Mouse (Mus musculus) gastrocnemius, postnatal 36 days (tissue): ENCODE measurements around the gene Lipt2. TPM values are rescaled to one million over a fixed set of nuclear protein-coding genes. Genes with fewer than 3 reads are reported as not detected.
A peak's percentile ranks its signal among the peaks of the same experiment; 100 is the strongest.

Experiments used
- DNase-seq, 2 experiments: peaks; one replicate each; pipeline ENCODE4 v3.0.0; 2022
- intact Hi-C: fragments of 180-260 bp; cut with DNase I; formaldehyde crosslinking; loops from one replicate; pipeline ENCODE4 v1.15.1; 2025
- long read RNA-seq, 2 experiments: library from polyadenylated mRNA; stranded (forward); transcript quantifications; one replicate each; pipeline ENCODE4 v2.0.0; 2021
- total RNA-seq, 2 experiments: library from RNA; stranded (reverse); gene quantifications; 2 replicates each; pipeline ENCODE4 v1.2.3; 2021

Lipt2 gene
- 1 to 10 TPM; 3.6 to 4.2 TPM for total RNA-seq
- long read RNA-seq, experiment 1, transcript Lipt2-201 (2 exons, 1,663 nt) = major isoform, 5 of 5 reads
- long read RNA-seq, experiment 1, partial matches to known transcripts = 0 of 5 reads
- long read RNA-seq, experiment 1, other reads (novel, unspliced or antisense) = 0 of 5 reads
- long read RNA-seq, experiment 2, transcript Lipt2-201 (2 exons, 1,663 nt) = major isoform, 6 of 7 reads
- long read RNA-seq, experiment 2, partial matches to known transcripts = 0 of 7 reads
- long read RNA-seq, experiment 2, other reads (novel, unspliced or antisense) = 1 of 7 reads

DNA sequence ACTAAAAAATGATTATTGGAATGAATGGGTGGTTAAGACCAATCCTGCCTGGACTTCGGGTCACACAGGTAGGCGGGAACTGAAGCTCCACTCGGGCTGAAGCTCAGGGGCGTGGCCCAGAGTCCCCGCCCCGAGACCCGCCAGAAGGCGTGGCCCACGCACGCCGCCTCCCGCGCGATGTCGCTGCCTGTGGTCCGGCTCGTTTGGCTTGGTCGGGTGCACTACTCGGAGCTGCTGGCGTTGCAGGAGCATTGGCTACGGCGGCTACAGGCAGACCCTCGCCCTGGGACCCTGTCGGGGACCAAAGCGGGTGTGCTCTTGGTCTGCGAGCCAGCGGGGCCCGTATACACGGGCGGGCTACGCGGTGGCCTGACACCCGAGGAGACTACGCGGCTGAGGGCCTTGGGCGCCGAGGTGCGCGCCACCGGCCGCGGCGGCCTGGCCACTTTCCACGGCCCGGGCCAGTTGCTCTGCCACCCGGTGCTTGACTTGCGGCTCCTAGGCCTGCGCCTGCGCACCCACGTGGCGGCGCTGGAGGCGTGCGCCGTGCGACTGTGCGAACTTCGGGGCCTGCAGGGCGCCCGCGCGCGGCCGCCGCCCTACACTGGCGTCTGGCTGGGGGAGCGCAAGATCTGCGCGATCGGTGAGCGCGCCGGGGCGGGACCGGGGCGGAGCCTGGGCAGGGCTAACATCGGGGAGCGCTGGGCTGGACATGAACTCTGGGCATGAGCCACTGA lies at the start of gene Lipt2:
Lipt2 (plus strand) TSS at position 173 of the 737 bp plus-strand sequence.
- intact Hi-C loops = no loop called here
- DNase-seq = peak; percentile 87 to 93

GRCm38 (mm10) chr7:100111506-100111905 lies 47.6 kb upstream of the Lipt2 start:
- no peak for DNase-seq
- intact Hi-C loops = no loop called here

GRCm38 (mm10) chr7:100113821-100114220 lies 45.3 kb upstream of the Lipt2 start:
- no peak for DNase-seq
- intact Hi-C loops = loop anchor here (2.0 kb wide), 1 partner anchor 105 kb away; no protein-coding TSS in a partner anchor

DNA sequence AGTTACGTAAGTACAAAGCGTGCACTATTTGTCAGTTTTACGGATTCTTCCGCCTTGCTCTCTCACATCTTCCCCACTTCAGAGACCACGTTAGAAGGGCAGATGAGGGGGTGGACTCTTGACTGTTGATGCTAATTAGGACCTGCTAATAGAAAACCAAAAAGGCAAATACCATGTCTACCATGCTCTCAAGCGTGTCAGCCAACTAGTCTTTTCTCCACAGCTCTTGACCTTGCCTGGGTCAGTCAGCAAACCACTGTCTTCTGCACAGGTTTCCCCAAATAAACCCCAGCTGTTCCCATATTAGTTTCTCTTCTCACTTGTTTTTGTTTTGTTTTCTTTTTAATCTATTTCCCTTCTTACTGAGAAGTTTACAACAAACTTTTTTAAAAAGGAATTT lies 44.8 kb upstream of the Lipt2 start:
- intact Hi-C loops = no loop called here
- DNase-seq = no peak

DNA sequence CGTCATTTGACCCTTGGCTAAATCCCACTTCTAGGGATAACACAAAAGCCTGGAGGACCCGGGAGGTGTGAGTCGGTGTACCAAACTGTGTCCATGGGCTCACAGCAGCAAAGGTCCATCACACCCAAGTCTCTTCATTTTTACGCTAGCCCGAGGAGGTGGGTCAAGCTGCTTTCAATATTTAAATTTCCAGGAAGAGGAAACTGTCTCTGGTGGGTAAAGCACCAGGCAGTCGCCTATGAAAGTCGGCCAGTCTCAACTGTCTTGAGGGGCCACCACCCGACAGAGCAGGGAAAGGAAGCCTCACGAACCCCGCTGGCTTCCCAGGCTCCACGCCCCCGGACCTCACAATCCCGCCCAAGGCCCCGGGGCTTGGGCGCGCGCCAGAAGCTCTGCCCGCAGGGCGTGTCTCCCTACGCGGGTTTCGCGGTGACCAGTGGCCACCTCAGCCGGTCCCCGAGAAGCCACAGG lies 38.3 kb upstream of the Lipt2 start:
- intact Hi-C loops = no loop called here
- no peak for DNase-seq

DNA sequence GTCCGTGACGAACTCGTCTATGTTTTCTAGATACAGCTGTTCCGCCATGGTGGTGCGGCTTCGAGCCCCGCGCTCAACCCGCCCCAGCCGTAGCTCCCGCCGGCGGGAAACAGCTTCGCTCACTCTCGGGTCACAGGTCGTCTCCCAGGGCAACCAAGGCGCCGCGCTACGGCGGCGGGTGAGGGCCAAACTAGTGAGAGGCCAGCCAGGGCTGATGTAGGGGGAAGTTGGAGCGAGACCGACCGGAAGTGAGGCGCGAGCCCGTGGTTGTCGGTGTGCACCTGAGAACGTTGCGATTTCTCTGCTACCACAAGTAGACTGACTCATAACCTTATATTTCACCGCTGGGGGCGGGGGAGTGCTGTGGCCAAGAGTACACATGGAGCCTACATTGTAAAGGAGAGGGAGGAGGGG lies 37.7 kb upstream of the Lipt2 start, which contains the start of gene Pold3:
Pold3 (minus strand) TSS at position 190 of the 414 bp plus-strand sequence.
- intact Hi-C loops = no loop called here
- peak; percentile 98 for DNase-seq

DNA sequence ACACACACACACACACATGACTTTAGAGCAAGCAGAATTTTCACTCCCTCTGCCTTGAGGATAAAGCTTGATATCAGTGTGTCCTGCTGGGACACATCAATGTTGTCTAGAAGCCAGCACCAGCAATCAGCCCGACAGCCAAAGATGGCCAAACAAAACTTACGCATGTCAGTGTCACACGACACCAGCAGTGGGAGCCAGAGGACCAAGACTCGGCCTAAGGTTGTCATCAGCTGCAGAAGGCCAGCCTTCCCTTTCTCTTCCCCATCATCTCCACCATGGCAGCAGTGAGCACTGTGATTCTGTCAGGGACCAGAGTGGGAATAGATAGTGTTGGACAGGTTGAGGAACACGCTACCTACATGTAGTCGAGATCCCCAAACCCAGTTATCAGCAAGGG lies 35.6 kb upstream of the Lipt2 start:
- intact Hi-C loops = loop anchor here (2.0 kb wide), 1 partner anchor 63 kb away; no protein-coding TSS in a partner anchor
- no peak for DNase-seq

DNA sequence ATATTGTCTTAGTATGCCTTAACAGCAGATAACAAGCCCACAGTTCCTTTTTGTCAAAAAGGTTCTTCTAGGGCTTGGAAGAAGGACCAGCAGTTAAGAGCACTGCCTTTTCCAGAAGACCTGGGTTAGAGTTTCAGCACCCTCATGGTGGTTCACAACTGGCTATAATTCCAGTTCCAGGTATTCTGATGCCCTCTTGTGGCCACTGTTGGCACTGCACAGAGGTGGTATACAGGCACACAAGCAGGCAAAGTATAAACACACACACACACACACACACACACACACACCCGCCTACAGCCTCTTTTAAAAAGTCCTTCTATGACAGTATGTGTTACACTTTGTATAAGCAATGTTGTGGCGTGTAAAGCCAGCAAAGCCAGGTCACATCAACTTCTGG lies 34.9 kb upstream of the Lipt2 start:
- no peak for DNase-seq
- intact Hi-C loops = no loop called here

DNA sequence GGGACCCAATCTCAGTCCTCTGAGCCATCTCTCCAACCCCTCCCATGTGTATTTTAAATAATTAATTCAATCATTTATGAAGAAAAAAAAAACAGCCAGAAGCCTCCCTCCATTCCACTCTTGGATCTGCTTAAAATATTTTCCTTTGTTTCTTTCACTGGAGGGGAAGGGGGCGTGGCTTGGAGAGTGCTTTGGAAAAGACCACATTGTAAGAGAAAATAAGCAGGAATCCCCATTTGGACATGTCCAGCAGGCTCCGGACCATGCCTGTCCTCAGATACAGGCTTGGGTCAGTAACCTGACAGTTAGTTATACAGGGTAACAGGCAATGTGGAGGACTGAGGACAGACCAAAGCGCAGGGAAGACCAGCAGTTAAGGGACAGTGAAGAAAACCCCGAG lies 33.9 kb upstream of the Lipt2 start:
- DNase-seq = no peak
- intact Hi-C loops = no loop called here

DNA sequence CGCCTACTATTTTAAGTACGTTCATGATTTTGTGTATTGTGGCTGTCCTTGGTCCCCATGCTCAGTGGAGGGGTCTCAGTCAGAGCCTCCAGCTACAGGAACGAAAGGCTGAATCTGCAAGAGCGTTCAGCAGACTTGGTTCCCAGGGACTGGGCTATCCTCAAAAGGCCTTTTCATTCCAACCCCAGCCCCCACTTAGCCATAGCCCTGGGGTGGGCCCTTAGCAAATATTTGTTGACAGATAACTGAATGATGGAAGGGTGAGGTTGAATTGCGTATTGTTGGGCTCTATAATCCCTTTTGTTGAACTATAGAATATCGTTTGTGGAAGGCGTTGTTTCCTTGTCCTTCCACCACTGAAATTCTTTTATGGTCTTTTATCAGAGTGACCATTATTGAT lies 32.6 kb upstream of the Lipt2 start:
- DNase-seq = no peak
- intact Hi-C loops = no loop called here

DNA sequence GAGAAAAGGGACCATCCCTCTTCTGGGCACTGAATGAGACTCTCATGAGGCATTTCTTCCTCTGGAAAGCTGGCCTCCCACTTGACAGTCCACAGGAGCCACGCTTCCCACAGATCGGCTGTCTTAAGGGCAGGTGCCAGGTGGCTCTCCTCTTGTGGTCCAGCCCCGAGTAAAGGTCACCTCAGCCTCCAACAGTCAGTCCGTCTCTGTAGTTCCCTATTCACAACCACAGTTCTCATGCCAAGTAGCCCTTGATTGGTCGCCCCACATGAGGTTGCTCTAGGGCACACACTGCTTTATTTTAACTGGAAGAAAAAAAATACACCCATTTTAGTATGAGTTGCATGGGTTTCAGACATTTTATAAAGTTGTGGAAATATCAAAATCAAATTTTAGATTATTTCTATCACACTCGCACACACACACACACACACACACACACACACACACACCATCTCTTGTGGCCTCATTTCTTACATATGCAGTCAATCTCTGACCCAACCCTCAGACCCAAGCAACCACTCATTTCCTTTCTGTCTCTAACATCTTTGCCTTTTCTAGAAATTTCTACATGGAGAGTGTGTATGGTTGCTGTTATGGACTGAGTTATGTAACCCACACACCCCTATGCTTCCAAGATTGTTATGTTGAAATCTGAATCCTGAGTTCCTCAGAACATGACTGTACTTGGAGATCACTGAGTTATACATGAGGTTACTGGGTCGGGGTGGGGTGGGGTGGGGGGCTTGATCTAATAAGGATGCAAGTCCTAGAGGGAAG lies 30.6 kb upstream of the Lipt2 start:
- DNase-seq = no peak
- intact Hi-C loops = no loop called here

DNA sequence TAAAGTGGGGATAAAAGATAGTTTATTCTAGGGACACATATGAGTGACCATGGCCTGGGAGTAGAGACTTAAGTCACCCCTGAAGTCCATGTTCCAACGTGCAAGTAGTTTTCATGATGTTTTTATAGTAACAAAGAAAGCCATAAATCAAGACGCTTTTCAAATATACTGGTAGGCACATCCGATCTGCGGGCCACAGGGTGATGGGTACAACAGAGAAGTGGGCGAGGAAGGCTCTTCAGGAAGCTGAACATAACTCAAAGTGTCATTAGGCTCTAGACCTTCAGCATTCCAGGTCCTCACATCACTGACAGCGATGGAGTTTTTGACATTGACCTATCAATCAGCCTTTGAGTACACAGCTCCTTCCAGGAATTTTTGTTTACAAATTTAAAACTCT lies 28.5 kb upstream of the Lipt2 start:
- DNase-seq = no peak
- intact Hi-C loops = no loop called here

DNA sequence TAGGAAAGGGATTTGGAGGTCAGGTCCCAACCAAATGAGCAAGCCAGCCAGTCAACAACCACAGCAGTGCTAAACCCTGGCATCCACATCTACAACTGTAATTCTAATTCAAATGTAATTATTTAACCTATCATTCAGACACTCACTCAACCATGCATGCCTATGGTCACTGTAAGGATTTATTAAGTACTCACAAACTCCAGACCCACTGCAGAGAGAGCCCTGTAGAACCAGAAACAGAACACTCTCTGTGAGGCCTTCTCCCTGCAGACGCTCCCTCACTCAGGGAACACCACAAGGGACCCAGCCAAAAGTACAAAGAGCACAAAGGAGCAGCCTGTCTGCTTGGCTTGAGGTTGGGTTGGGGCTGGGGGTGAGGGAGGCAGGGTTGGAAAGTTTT lies 26.7 kb upstream of the Lipt2 start:
- no peak for DNase-seq
- intact Hi-C loops = no loop called here

GRCm38 (mm10) chr7:100137038-100137437 lies 22.0 kb upstream of the Lipt2 start:
- intact Hi-C loops = no loop called here
- DNase-seq = no peak

DNA sequence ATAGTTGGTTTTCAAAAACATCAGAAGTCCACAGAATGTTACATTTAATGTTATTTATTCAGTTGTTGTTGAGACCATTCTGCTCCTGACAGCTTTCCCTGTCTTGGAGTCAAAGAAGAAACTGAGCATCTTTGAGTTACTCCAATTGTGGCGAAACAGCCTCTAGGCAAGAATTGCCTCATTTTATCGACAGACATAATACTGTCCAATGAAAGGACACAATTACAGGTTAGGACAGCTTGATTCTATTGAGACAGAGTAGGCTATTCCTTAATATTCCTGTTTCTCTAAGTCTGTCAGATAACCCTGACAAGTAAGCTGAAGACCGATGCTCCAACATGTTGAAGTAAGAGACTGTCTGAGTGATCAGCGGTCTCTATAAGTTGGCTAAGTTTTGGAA lies 21.0 kb upstream of the Lipt2 start:
- DNase-seq = no peak
- intact Hi-C loops = no loop called here

- no peak for DNase-seq
- intact Hi-C loops = no loop called here
Observed at GRCm38 (mm10) chr7:100140591-100140990, 18.5 kb upstream of the Lipt2 start.

GRCm38 (mm10) chr7:100148586-100148985 lies 10.5 kb upstream of the Lipt2 start:
- intact Hi-C loops = no loop called here
- no peak for DNase-seq

- intact Hi-C loops = no loop called here
- DNase-seq = no peak
Observed at GRCm38 (mm10) chr7:100150086-100150485, 9.0 kb upstream of the Lipt2 start.

- intact Hi-C loops = no loop called here
- no peak for DNase-seq
Observed at GRCm38 (mm10) chr7:100150626-100151025, 8.5 kb upstream of the Lipt2 start.

GRCm38 (mm10) chr7:100157669-100158068 lies 1.4 kb upstream of the Lipt2 start:
- intact Hi-C loops = no loop called here

GRCm38 (mm10) chr7:100160006-100160405 lies 929 bp downstream of the Lipt2 start:
- DNase-seq = peak in 1 of 2 experiments; percentile 22

More at GRCm38 (mm10) chr7:100157669-100158068, 1.4 kb upstream of the Lipt2 start:
- DNase-seq = no peak

More at GRCm38 (mm10) chr7:100160006-100160405, 929 bp downstream of the Lipt2 start:
- intact Hi-C loops = no loop called here
